Mouse (Mus musculus): Measurements from ENCODE around the gene Fam104a.
"Not testable (repeated sequence)": the region's sequence is repeated elsewhere in the genome, so short reads cannot be mapped to it uniquely, and the experiment has no call there.

Fam104a gene

DNA sequence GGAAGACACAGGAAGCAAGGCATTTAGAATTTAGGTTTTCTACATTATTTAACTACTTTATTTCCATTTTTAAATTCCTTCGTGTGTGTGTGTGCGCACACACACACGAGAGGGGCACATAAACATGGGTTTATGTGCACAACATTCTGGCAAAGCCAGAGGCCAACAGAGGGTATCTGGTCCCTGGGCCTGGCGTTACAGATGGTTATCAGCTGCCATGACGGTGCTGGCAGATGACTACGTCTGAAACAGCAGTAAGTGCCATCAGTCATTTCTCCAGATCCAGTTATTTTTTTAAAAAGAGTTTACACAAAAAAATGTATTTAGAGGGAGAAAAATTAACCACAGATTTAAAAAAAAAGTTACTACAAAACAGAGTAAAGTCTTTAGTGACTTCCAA lies 17.8 kb downstream of the Fam104a start:
- in situ Hi-C loops (cut with MboI, MseI): no loop called here

DNA sequence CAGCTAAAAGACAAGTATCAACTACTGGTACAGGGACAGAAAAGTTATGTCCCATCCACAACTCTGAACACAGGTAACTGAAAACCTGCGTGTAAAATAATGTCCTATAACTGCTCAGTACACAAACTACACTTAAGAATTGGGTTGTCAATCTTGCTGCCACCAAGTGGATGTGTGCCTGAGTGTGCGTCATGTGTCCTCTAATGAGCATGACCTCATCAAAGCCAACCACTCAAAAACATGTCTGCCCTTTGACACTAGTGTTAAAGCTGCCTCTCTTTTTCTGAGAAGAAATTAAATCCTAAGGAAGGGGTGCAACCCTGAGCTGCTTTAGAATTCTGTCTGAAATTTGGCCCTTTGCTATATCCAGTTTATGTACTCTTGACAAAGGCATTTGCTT lies 19.7 kb downstream of the Fam104a start:
- in situ Hi-C loops (cut with MboI, MseI): no loop called here

DNA sequence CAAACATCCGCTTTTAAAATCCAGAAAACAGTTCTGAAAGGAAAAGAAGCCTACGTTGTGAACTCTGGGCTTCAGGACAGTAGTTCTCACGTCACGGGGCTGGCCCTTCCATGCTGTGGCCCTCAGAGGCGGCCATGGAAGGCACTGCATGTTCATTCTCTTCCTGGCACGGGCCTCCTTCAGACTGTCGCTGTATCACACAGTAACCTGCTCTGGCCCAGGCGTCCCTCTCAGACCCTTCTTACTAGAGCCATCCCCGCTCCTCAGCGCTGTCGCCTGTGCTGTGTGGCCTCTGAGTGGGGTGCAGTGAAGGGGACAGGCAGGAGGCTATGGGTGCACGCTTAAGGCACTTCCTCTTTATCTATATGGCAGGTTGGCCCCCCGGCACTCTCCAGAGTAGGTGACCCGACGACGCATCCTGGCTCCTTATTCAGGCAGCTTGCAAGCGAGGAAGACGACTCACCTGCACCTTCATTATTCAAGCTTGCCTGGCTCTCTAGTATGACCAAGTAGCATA lies 22.1 kb downstream of the Fam104a start:
- in situ Hi-C loops (cut with MboI, MseI): no loop called here

- in situ Hi-C loops (cut with MboI, MseI): no loop called here
These were observed 23.0 kb downstream of the Fam104a start for GRCm38 (mm10) chr11:113660940-113661339.

DNA sequence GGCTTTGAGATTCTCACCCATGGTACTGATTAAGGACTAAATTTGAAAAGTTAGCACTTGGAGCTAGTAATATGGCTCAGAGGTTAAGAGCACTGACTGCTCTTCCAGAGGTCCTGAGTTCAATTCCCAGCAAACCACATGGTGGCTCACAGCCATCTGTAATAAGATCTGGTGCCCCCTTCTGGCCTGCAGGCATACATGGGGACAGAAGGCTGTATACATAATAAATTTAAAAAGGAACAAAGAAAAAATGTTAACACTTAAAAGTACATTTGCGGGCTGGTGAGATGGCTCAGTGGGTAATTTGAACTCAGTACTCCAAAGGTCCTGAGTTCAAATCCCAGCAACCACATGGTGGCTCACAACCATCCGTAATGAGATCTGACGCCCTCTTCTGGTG lies 23.7 kb downstream of the Fam104a start:
- in situ Hi-C loops (cut with MboI, MseI): not testable (repeated sequence)

DNA sequence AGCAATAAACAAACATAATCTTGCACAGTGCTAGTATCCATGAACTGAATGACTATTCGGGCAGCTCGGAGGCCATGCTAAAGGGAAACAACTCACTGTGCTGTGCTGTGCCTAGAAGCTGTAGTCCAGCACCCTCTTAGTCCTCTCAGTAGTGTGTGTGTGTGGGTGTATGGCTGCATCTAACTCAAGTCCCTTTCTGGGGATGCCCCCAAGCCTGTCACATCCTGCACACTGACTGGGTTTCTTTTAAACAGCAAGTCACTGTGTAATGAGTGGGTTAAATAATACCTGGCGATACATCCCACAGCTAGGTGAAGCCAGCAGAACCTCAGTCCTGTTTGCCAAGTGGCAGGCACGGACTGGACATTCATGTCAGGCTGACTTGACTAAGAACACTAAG lies 25.2 kb downstream of the Fam104a start:
- in situ Hi-C loops (cut with MboI, MseI): no loop called here

- in situ Hi-C loops (cut with MboI, MseI): no loop called here
These were observed 25.6 kb downstream of the Fam104a start for GRCm38 (mm10) chr11:113658319-113658718.

GRCm38 (mm10) chr11:113657221-113657620 lies 26.7 kb downstream of the Fam104a start:
- in situ Hi-C loops (cut with MboI, MseI): no loop called here

DNA sequence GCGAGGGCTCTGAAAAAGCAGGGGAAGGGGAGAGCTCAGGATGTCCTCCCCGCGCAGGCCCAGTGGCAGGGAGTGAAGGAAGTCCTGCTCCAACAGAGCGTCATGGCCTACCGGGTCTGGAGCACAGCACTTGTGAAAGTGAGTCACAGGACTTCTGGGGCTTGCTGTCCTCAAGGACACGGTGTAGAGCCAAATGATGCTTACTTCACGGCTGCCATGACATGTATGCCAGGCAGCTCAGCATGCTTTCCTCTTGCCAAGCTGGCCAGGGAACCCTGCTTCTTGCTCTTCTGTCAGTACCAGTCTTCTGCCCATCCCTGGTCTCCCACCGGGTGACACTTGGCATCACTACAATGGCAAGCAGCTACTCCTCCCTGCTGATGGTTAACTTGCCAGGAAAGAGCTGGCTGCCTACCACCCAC lies 27.4 kb downstream of the Fam104a start:
- in situ Hi-C loops (cut with MboI, MseI): no loop called here

DNA sequence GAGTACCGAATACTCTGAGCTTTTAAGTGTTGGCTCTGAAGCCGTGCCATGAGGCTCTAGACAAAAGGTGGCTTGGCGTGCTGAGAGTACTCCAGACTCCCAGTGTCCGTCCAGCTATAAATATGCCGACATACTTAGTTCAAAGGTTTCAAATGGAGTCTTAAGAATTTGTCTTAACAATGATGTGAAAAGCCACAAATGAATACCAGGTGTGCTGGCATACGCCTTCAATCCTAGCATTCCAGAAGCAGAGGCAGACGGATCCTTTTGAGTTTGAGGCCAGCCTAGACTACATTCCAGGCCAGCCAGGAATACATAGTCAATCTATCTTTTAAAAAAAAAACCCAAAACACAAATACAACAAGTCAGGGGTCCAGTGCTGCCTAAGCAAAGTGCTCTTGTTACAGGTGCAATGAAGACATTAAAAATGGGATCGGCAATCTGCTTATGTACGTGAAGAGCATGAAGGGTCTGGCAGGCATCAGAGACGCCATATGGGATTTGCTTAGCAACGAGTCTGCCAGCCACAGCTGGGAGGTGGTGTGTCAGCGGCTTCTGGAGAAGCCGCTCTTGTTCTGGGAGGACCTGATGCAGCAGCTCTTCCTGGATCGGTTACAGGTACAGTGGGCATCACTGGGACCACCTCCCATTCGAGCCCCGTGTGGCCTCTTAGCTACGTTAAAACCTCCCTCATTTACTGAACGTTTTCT lies 29.2 kb downstream of the Fam104a start:
- in situ Hi-C loops (cut with MboI, MseI): no loop called here

DNA sequence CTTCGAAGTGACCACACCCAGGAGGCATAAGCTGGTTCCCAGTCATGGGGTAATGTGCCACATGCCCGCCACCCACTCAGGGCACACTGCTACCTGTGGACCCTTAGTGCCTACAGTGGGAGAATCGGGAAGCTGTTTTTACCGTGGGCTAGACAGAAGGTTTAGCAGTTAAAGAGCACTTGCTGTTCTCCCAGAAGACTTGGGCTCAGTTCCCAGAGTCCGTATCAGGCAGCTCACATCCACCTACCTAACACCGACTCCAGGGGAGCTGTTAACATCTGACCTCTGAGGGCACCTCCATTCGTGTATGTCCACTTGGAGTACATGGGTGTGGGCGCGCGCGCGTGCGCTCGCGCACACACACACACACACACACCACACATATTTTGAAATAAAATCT lies 29.9 kb downstream of the Fam104a start:
- in situ Hi-C loops (cut with MboI, MseI): no loop called here

DNA sequence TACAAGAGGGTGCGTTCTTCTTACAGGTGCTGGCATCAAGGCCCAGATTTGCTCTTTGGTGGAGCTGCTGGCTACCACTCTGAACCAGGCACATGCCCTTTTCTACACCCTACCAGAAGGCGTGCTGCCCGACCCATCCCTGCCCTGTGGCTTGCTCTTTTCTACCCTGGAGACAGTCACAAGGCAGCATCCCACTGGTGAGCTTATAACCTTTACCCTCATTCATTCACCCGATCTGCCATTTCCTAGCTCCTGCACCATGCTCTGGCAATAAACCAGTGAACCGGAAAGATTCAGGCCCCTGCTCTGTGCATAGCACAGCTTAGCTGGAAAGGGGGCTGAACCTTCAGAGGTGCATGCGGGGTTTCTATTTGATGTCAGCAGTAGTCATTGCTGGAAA lies 31.4 kb downstream of the Fam104a start:
- in situ Hi-C loops (cut with MboI, MseI): no loop called here

DNA sequence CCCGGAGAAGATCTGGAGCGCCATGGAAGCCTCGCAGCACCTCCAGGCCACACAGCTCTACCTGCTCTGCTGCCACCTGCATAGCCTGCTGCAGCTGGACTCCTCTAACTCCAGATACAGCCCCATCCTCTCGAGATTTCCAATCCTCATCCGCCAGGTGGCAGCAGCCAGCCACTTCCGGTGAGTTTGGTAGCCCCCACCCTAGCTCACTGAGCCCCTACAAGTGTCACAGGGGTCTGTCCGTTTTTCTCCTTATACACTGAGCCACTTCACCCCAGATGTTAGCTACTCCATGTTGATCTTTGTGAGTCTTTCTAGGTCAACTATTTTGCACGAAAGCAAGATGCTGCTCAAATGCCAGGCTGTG lies 32.1 kb downstream of the Fam104a start:
- in situ Hi-C loops (cut with MboI, MseI): no loop called here

DNA sequence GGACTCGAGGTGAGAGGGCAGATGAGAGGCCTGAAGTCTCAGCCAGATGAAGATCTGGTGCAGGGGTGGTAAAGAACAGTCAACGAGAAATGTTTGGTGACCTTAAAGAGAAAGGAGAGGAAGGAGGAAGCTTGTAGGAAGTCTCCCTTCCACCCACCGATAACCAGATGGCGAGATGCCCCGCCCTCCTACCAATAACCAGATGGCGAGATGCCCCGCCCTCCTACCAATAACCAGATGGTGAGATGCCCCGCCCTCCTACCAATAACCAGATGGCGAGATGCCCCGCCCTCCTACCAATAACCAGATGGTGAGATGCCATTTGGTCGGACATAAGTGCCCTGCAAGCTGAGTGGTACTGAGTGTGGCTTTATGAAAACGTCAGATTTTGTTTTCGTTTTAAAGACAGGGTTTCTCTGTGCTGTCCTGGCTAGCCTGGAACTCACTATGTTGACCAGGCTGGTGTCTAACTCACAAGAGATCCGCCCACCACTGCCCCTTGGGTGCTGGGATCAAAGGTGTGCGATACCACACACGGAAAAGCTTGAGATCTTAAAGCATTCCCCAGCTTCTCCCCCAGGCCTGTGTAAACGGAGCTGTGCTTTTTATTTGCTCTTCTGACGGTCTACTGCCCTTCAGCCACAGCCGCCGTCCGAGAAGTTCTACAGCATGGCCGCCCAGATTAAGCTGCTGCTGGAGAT lies 32.6 kb downstream of the Fam104a start:
- in situ Hi-C loops (cut with MboI, MseI): no loop called here

DNA sequence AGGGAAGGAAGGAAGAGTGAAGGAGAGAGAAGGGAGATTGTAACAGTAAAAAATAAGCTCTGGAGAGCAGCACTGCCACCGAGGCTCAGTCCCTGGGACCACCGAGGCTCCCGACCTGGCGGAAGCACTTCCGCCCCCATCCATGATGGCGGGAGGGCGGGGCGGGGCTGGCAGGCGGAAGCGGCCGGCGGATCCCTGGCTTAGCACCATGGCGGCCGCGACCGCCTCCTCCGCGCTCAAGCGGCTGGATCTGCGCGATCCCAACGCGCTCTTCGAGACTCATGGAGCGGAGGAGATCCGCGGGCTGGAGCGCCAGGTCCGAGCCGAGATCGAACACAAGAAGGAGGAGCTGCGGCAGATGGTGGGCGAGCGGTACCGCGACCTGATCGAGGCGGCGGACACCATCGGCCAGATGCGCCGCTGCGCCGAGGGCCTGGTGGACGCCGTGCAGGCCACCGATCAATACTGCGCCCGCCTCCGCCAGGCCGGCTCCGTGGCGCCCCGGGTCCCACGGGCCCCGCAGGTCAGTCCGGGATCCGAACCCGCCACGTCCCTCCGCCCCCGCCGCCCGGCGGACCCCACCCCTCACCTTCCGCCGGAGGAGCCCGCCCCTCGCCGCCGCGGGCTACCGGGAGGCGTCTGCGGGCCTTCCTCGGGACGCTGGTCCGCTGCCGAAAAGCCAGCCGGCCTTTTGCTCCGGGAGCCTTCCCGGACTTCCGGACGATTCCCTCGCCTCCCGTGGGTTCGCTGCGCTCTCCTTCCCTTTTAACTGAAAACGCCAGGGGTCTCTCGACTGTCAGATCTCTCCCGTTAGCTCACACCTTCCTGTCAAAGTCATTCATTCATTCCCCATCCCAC lies 34.4 kb downstream of the Fam104a start, which contains the start of gene Slc39a11:
Gene Slc39a11 (minus strand): TSS at position 727 of the 858 bp plus-strand sequence.
- in situ Hi-C loops (cut with MboI, MseI): loop anchor here (10.0 kb wide), 1 partner anchor 455 kb away; no protein-coding TSS in a partner anchor

- in situ Hi-C loops (cut with MboI, MseI): loop anchor here (10.0 kb wide), 1 partner anchor 454 kb away; no protein-coding TSS in a partner anchor
These were observed 35.1 kb downstream of the Fam104a start, which contains the start of gene Cog1 for GRCm38 (mm10) chr11:113648690-113649352. Cog1 (plus strand) TSS chr11:113649169.

GRCm38 (mm10) chr11:113648152-113648551 lies 35.8 kb downstream of the Fam104a start:
- in situ Hi-C loops (cut with MboI, MseI): loop anchor here (10.0 kb wide), 1 partner anchor 453 kb away; no protein-coding TSS in a partner anchor

- in situ Hi-C loops (cut with MboI, MseI): loop anchor here (10.0 kb wide), 1 partner anchor 450 kb away; no protein-coding TSS in a partner anchor
These were observed 38.8 kb downstream of the Fam104a start for GRCm38 (mm10) chr11:113645181-113645580.

GRCm38 (mm10) chr11:113638680-113639079 lies 45.3 kb downstream of the Fam104a start:
- in situ Hi-C loops (cut with MboI, MseI): no loop called here

DNA sequence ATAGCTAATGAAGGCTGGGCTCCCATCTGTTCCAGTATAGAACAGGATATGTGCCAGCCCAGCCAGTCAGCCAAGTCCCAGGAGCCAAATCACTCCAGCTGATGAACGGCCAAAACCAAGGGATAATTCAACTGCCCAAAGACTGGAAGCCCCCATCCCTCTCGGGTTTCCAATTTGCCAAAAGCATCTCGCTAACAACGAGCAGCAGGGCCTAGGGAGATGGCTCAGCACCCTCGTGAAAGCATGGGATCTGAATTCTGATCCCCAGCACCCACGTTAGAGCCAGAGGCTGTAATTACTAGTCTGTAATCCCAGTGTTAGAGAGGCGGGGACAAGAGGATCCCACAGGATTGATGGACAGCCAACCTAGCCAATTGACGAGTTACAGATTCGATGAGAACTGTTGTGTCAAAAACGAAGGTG lies 49.2 kb downstream of the Fam104a start:
- in situ Hi-C loops (cut with MboI, MseI): no loop called here

DNA sequence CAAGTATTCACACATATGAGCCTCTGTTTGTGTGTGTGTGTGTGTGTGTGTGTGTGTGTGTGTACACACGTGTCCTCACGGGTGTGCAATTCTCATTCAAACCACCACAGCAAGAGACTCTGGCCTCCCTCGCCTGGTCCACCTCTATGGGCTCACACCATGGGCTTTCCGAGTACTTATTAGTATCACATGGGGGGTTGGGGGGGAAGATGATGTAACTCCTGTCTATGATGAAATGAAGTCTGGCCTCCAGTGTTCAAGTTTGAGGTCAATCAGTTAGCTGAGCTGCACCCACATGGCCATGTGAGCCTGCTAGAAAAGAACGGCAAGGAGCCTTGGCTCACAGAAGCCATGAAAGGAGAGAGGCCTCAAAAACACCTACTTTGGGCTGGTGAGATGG lies 50.6 kb downstream of the Fam104a start:
- in situ Hi-C loops (cut with MboI, MseI): no loop called here

Data from T-helper 1 cell (primary cell).